Mouse (Mus musculus) stomach, embryonic 14.5 days (tissue): ENCODE measurements around the gene Ctrb1. TPM values are rescaled to one million over a fixed set of nuclear protein-coding genes. Genes with fewer than 3 reads are reported as not detected.
A peak's percentile ranks its signal among the peaks of the same experiment; 100 is the strongest.

ENCODE experiments used
- ATAC-seq: fragments of 200-750 bp; cut with Nextera tagmentation; 2 replicates; pipeline ENCODE4 v1.8.0; 2017; ENCODE audit warnings: low read depth, moderate TSS enrichment; ENCODE audit not compliant: insufficient number of reproducible peaks, insufficient read depth, low FRiP score
- H3K27ac ChIP-seq: fragments of 300-500 bp; sonication (generic); 2 replicates; pipeline ENCODE4 v1.5.1; 2014; ENCODE audit warnings: mild to moderate bottlenecking, low read length, moderate library complexity, mixed read lengths
- H3K27me3 ChIP-seq: fragments of 300-500 bp; sonication (generic); 2 replicates; pipeline ENCODE4 v1.6.1; 2014; ENCODE audit warnings: low read length, control low read depth, mixed read lengths; ENCODE audit not compliant: control insufficient read depth, insufficient read depth
- H3K36me3 ChIP-seq: fragments of 300-500 bp; sonication (generic); 2 replicates; pipeline ENCODE4 v1.6.1; 2014; ENCODE audit warnings: mild to moderate bottlenecking, control low read depth, low read length, moderate library complexity, mixed read lengths; ENCODE audit not compliant: control insufficient read depth, insufficient read depth
- H3K4me1 ChIP-seq: fragments of 300-500 bp; sonication (generic); 2 replicates; pipeline ENCODE4 v1.6.1; 2014; ENCODE audit warnings: low read length, control low read depth, mixed read lengths; ENCODE audit not compliant: control insufficient read depth, insufficient read depth
- H3K4me2 ChIP-seq: fragments of 300-500 bp; sonication (generic); replicated peaks from 2 replicates; pipeline ENCODE4 v1.6.1; 2014; ENCODE audit warnings: low read depth, low read length, control low read depth
- H3K4me3 ChIP-seq: fragments of 300-500 bp; sonication (generic); 2 replicates; pipeline ENCODE4 v1.5.1; 2014; ENCODE audit warnings: low read depth, low read length, control low read depth
- H3K9ac ChIP-seq: fragments of 300-500 bp; sonication (generic); replicated peaks from 2 replicates; pipeline ENCODE4 v1.6.1; 2014; ENCODE audit warnings: low read depth, mild to moderate bottlenecking, control low read depth, low read length, moderate library complexity, mixed read lengths
- H3K9me3 ChIP-seq: fragments of 300-500 bp; sonication (generic); 2 replicates; pipeline ENCODE4 v1.6.1; 2016; ENCODE audit warnings: low read depth, low read length, control low read depth; ENCODE audit not compliant: control insufficient read depth
- WGBS: fragments of 180-500 bp; shearing (Covaris S2); extraction: QIAGEN DNeasy Blood & Tissue Kit; methylation state at CpG from one replicate; pipeline ENCODE4 v1.1.7; 2014; 5-methylcytosine and 5-hydroxymethylcytosine counted together
- microRNA-seq: library from miRNA; unstranded; fragments of <30 nt; microRNA quantifications from one replicate; pipeline ENCODE4, GENCODE M21; 2016
- polyA plus RNA-seq: library from polyadenylated mRNA; unstranded; fragments of >200 nt; fragmentation: Nextera tagmentation; extraction: Ambion mirVana; gene quantifications from 2 replicates; pipeline ENCODE4 v1.2.1, GENCODE M21; 2014

Gene Ctrb1
- polyA plus RNA-seq, 1 experiment from 2014 or later: not detected

- WGBS: 13% methylated on average over 5 of the region's 5 CpGs
- H3K27me3 ChIP-seq: no peaks in the 10 kb centered on the region
- H3K36me3 ChIP-seq: no peaks in the 10 kb centered on the region
- peak overlapping the region; percentile 42 for H3K4me2 ChIP-seq
- peak overlapping the region; percentile 3; the same call in 1 of the 2 replicates for H3K9ac ChIP-seq
- H3K4me1 ChIP-seq: no peaks in the 10 kb centered on the region; the same call in 1 of the 2 replicates
- H3K4me3 ChIP-seq: peak overlapping the region; percentile 63
- ATAC-seq: peak; percentile 11; the same call in 1 of the 2 replicates
- no peaks in the 10 kb centered on the region for H3K9me3 ChIP-seq
- peak overlapping the region; percentile 92; the same call in 1 of the 2 replicates for H3K27ac ChIP-seq
Observed at GRCm38 (mm10) chr8:111642939-111643263, 47.9 kb downstream of the Ctrb1 start.

- Histone ChIP-seq H3K27ac (peak overlapping the region; percentile 92; the same call in 1 of the 2 replicates), H3K4me1 (no peaks in the 10 kb centered on the region; the same call in 1 of the 2 replicates), H3K9me3 (no peaks in the 10 kb centered on the region), H3K4me3 (peak overlapping the region; percentile 63), H3K27me3 (no peaks in the 10 kb centered on the region), H3K36me3 (no peaks in the 10 kb centered on the region), H3K9ac (no peak overlapping the region), H3K4me2 (peak overlapping the region; percentile 42)
- ATAC-seq: no peak
- 35% methylated on average over 5 of the region's 5 CpGs for WGBS
Observed at GRCm38 (mm10) chr8:111642496-111642895, 48.3 kb downstream of the Ctrb1 start.

- ATAC-seq: no peak
Observed at GRCm38 (mm10) chr8:111641064-111641463, 49.7 kb downstream of the Ctrb1 start.

GRCm38 (mm10) chr8:111638086-111638485 lies 52.7 kb downstream of the Ctrb1 start:
- H3K27me3 ChIP-seq: no peaks in the 10 kb centered on the region
- H3K27ac ChIP-seq: no peak overlapping the region
- H3K9ac ChIP-seq: no peak overlapping the region
- H3K36me3 ChIP-seq: no peaks in the 10 kb centered on the region
- no peak overlapping the region for H3K4me2 ChIP-seq
- ATAC-seq: 0 out of 2 replicates have a peak, but pooled peaks have one; percentile 34
- no peaks in the 10 kb centered on the region for H3K9me3 ChIP-seq
- no peak overlapping the region for H3K4me3 ChIP-seq
- no peaks in the 10 kb centered on the region; the same call in 1 of the 2 replicates for H3K4me1 ChIP-seq

More at GRCm38 (mm10) chr8:111641064-111641463, 49.7 kb downstream of the Ctrb1 start:
- H3K9me3 ChIP-seq: no peaks in the 10 kb centered on the region
- no peaks in the 10 kb centered on the region for H3K36me3 ChIP-seq
- H3K4me1 ChIP-seq: no peaks in the 10 kb centered on the region; the same call in 1 of the 2 replicates
- H3K4me2 ChIP-seq: no peak overlapping the region
- WGBS: 91% methylated on average over 2 of the region's 2 CpGs
- H3K9ac ChIP-seq: no peak overlapping the region
- H3K4me3 ChIP-seq: no peak overlapping the region
- no peak overlapping the region for H3K27ac ChIP-seq
- no peaks in the 10 kb centered on the region for H3K27me3 ChIP-seq

Small RNA genes within 50 kb of the gene (microRNA-seq; reads per million reads assigned to microRNA genes)
- not detected for gene Mir7076

Other genes with a start within 250 kb of the Ctrb1 start
- gene Wdr59, start 168.9 kb downstream of the Ctrb1 start, polyA plus RNA-seq: 5.4 and 6.8 TPM in 2 replicates
- 36.9 and 37.7 TPM in 2 replicates for gene Znrf1, start 154.9 kb downstream of the Ctrb1 start, polyA plus RNA-seq
- gene Ldhd, start 60.6 kb downstream of the Ctrb1 start, polyA plus RNA-seq: 1.3 and 1.5 TPM in 2 replicates
- 26.3 and 26.7 TPM in 2 replicates for gene Zfp1, start 47.6 kb downstream of the Ctrb1 start, polyA plus RNA-seq
- 43.5 and 46.5 TPM in 2 replicates for gene Bcar1, start 52.8 kb upstream of the Ctrb1 start, polyA plus RNA-seq
- gene Cfdp1, start 163.3 kb upstream of the Ctrb1 start, polyA plus RNA-seq: 206 and 215 TPM in 2 replicates
- gene Tmem170, start 185.7 kb upstream of the Ctrb1 start, polyA plus RNA-seq: 9.7 and 11.8 TPM in 2 replicates
- 3.0 and 3.9 TPM in 2 replicates for gene Chst5, start 219.4 kb upstream of the Ctrb1 start, polyA plus RNA-seq
- gene Tmem231, start 242.9 kb upstream of the Ctrb1 start, polyA plus RNA-seq: 14.8 and 16.6 TPM in 2 replicates
- 187 and 189 TPM in 2 replicates for gene Gabarapl2, start 249.7 kb upstream of the Ctrb1 start, polyA plus RNA-seq